Mouse (Mus musculus) heart, postnatal 10 days (tissue): Measurements from ENCODE around the gene Fgd3. TPM values are rescaled to one million over a fixed set of nuclear protein-coding genes. Genes with fewer than 3 reads are reported as not detected.

Experiments used
- DNase-seq, 2 experiments: peaks; one replicate each; pipeline ENCODE4 v3.0.0; 2021
- intact Hi-C: fragments of 180-260 bp; cut with DNase I; formaldehyde crosslinking; loops from one replicate; pipeline ENCODE4 v1.15.1; 2025
- total RNA-seq, 2 experiments: library from RNA; stranded (reverse); gene quantifications; 2 replicates each; pipeline ENCODE4 v1.2.3; 2021

Fgd3 gene
- total RNA-seq, 2 experiments from 2014 or later: 0.50 to 0.57 TPM

DNA sequence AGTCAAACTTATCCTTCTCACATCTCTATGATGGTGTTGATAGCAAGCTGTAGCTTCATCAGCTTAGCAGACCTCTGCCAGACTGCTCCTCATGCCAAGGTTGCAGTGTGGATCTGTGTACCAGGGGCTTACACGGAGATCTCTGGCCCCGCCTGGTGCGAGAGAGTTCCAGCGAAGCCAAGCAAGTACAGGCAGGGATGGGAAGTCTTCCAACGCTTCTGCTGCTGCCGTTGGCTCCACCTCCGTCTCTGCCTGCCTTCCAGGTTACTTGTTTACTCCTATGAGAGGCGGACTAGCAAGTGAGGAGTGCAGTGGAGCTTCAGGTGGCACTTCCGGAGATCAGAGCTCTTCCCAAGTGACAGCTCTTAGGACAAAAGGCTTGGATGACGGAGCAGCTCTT is 95.8 kb downstream of the Fgd3 start:
- DNase-seq: no peak
- intact Hi-C loops: no loop called here

DNA sequence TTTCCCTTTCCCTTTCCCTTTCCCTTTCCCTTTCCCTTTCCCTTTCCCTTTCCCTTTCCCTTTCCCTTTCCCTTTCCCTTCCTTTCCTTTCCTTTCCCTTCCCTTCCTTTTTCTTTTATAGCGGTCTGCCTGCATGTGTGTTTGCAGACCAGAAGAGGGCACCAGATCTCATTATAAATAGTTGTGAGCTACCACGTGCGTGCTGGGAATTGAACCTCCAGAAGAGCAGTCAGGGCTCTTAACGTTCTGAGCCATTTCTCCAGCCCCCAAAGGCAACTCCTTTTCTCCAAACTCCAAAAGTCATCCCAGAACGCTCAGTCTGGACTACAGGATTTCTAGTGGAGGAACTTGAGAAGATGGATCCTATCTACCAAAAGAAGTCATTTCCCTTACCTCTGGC is 99.2 kb downstream of the Fgd3 start:
- no peak for DNase-seq
- intact Hi-C loops: no loop called here

DNA sequence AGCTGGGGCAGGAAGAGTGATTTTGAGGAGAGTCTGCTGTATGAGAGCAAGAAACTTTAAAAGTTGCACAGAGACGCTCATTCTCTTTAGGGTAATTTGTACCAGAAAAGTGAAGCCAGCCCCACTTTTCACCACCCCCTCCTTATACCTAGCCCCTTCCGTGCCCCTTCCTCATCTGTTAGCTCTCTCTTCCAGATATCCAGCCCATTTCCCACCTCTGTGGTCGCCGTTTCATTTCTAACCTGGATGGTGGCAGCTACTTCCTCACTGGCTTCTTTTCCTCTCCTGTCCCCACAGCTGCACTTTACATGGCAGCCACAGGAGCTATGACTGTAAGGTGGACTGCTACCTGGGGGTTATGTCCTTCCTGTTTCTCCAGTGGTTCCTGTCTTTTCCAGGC is 100.7 kb downstream of the Fgd3 start:
- no peak for DNase-seq
- intact Hi-C loops: loop anchor here (10.0 kb wide), 1 partner anchor 165 kb away; no protein-coding TSS in a partner anchor

DNA sequence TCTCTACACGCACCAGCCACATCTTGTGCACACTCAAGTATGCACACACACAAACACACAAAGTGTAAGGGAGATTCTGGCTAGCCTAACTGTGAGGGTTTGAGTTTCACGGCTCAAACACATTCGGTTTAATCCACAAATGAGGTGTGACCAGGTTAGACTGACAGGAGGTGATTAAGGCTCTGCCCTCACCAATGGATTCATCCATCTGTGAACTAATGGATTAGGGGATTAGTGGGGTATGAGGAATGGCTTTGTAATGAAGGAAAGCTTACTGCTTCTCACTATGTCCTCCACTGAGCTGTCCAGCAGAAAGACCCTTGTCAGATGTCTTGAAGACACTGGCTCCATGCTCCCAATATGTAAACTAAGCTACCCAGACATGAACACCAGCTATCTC is 101.5 kb downstream of the Fgd3 start:
- no peak for DNase-seq
- intact Hi-C loops: loop anchor here (10.0 kb wide), 1 partner anchor 166 kb away; no protein-coding TSS in a partner anchor

DNA sequence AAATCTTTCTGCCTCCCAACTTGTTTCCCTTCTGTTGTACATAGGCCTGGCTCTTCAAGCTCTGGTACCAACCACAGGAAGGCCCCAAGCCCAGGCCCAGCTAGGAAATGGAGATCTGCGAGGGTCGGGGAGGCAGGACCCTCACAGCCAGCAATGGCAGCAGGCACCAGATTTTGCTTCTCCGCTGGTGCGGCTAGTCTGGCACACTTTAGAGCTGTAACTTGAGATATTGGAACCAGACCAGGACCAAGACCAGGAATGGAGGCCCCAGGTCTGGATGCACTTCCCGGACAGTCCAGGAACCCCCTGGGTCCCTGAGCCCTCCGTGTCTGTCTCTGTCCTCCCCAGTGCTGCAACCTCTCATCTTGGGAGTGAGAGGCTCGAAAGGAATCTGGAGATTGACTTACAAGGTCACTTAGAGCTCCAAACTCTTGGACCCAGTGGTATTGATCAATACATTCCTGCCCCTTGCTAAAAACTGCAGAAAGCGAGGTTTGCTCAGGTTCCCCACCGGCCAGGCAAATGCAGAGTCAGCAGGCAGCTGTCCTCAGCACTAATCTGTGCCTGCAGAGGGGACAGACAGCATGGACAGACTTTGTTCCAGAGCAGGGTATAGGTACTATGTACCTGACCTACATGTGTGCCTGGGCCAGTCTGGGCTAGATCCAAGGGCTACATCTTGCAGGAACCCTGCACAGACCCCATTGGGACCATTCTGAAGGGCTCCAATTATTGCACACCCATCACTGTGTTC is 103.1 kb downstream of the Fgd3 start:
- intact Hi-C loops: loop anchor here (10.0 kb wide), 1 partner anchor 168 kb away; no protein-coding TSS in a partner anchor
- DNase-seq: peak in 1 of 2 experiments; percentile 39

DNA sequence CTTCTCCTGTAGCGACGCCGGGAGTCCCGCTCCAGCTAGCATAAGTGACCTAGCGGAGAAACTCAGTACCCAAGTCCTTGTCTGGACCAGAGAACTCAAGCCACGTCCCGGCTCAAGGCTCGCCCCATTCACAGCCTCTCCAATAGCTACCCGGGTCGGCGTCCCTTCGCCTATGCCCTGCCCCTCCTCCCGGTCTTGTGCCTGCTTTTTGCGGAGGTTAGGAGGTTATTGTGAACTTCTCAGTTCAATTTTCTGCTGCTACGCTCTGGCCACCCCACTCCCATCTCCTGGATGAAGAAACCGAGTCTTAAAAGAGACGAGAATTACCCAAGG is 103.9 kb downstream of the Fgd3 start:
- intact Hi-C loops: loop anchor here (10.0 kb wide), 1 partner anchor 169 kb away; no protein-coding TSS in a partner anchor

DNA sequence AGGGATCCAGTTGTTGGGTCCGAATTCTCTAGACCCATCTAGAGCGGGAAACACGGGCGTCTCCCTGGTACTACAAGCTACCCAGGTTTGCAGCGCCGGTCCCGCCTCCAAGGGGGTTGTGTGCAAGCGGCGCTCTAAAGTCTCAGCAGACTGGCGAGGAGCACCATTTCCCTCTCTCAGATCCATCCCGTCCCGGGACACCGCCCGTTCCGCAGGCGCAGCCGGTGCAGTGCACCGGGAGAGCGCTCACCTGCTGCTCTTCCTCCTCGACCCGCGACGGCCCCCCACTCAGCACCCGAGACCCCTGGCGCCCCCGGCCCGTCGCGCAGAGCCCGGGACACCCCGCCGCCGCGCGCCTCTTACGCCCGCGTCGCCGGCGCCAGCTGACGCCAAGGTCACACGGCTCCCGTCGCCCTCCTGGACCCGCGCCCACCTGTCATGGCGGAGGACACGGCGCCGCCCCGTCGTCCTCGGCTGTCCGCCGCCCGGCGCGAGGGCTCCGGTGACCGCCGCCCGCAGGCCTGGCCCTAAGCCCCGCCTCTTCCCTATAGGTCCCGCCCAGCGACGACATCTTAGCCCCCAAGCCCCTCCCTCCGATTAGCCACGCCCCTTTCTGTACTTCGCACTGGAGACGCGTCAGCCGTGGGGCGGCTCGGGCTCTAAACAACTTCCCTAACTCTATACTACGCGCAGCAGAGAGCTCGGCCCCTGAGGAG is 104.4 kb downstream of the Fgd3 start, which contains the start of gene Card19:
Card19 (minus strand) TSS at position 534 of the 716 bp plus-strand sequence.
- peak; percentile 98 for DNase-seq
- intact Hi-C loops: loop anchor here (10.0 kb wide), 1 partner anchor 169 kb away; no protein-coding TSS in a partner anchor

More for the DNA sequence above, 103.9 kb downstream of the Fgd3 start:
- no peak for DNase-seq

DNA sequence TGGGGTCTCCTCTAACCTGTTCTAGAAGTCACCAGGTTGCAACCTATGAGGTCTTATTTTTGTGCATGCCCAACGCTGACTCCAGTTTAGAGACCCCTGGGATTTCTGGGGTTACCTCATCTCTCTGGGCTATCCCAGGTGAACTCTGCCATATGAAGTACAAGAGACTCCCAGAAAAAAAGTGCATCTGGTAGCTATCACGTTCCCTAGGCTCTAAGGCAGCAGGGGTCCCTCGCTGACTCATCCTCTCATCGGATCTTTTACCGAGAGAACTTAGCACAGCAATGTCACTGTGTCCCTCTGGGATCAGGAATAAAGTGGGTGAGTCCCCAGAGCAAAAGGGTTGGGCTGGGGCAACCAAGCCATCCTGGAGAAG is 105.0 kb downstream of the Fgd3 start:
- DNase-seq: no peak
- intact Hi-C loops: loop anchor here (10.0 kb wide), 1 partner anchor 170 kb away; no protein-coding TSS in a partner anchor

DNA sequence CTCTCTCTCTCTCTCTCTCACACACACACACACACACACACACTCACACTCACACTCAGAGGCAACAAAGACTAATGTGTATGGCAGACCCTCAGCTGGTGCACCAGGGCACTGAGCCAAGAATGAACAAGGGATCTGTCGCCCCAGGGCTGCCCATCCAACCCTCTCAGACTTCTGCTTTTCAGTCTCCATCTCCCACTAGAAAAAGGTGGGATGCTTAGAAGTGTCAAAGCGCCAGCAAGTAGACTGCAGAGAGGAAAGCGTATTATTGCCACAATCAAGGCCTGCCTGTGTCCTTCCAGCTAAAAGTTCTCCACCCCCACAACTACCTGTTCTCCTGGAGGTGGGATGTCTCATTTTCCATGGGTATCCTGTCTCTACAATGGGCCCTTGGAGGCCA is 105.7 kb downstream of the Fgd3 start:
- intact Hi-C loops: loop anchor here (10.0 kb wide), 1 partner anchor 170 kb away; no protein-coding TSS in a partner anchor
- DNase-seq: peak in 1 of 2 experiments; percentile 27

DNA sequence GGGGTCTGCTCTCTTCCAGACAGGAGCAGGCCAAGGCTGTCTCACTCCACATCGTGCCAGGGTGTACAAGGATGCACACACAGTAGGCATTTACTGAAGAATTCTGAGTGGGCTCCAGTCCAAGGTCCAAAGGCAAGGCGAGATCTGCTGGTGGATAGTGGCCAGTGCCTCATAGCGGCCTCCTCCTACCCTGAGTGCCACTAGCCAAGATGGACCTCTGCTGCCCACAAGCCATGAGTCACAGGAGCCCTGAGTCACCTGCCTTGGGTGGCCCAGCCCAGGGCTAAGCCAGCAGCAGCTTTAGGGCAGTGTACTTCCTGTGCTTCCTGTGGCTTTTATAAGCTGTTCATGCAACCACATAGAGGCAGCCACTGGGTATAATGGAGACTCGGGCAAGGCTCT is 106.6 kb downstream of the Fgd3 start:
- peak in 1 of 2 experiments; percentile 56 for DNase-seq
- intact Hi-C loops: loop anchor here (10.0 kb wide), 1 partner anchor 171 kb away; no protein-coding TSS in a partner anchor

DNA sequence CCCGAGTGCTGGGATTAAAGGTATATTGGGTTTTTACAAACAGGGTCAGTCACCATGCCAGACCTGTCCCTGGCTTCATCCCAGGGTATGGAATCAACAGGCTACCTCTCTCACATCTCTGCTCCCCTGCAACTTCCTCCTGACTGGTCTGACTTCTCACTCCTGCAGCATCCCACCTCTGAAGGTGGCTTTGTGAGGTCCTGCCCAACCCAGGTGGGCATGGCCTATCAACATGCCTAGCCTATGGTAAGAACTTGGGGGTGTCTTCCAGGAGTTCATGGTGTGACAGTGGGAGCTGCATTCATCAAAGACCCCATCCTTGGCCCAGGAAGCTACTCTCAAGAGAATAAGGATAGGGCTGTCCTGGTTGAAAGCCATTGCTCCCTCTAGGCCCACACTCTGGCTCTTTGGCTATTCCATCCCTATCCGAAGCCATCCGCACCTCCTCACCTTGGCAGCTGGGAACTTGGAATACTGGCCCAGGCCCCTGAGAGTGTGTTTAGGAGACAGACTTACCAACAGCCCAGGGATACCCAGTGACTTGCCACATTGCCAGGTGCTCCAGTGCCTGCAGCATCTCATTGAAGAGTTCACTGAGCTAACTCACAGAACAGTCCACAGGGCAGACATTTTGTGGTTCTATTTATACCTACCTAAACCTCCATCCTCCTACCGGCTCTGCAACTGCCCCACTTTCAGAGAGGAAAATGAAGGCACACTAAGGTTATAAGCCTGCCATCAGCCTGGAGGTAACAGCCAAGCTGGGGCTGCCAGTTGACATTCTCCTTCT is 107.2 kb downstream of the Fgd3 start:
- intact Hi-C loops: loop anchor here (10.0 kb wide), 1 partner anchor 172 kb away; no protein-coding TSS in a partner anchor
- DNase-seq: no peak

Other genes with a start within 250 kb of the Fgd3 start
- 10 to 100 TPM; 26.9 to 27.6 TPM for gene Wnk2, start 172.3 kb downstream of the Fgd3 start, total RNA-seq
- gene Ninj1, start 132.8 kb downstream of the Fgd3 start, total RNA-seq: 10 to 100 TPM; 45.2 to 88.0 TPM
- 100 to 1,000 TPM; 112 to 117 TPM for gene Card19, start 104.3 kb downstream of the Fgd3 start, total RNA-seq
- 1 to 10 TPM in 1 of 2 experiments, under 1 TPM in 1; 0.62 to 1.1 TPM for gene Susd3, start 71.6 kb downstream of the Fgd3 start, total RNA-seq
- gene Bicd2, start 21.3 kb upstream of the Fgd3 start, total RNA-seq: 10 to 100 TPM; 74.6 to 83.6 TPM
- gene Ippk, start 100.9 kb upstream of the Fgd3 start, total RNA-seq: 1 to 10 TPM; 8.3 to 9.1 TPM
- 1 to 10 TPM; 1.6 TPM for gene Tes3-ps, start 173.0 kb upstream of the Fgd3 start, total RNA-seq
- 10 to 100 TPM; 20.1 to 20.6 TPM for gene Ecm2, start 184.5 kb upstream of the Fgd3 start, total RNA-seq
- 100 to 1,000 TPM in 1 of 2 experiments, 10 to 100 TPM in 1; 89.0 to 113 TPM for gene Aspn, start 224.1 kb upstream of the Fgd3 start, total RNA-seq